Mouse (Mus musculus): ENCODE measurements around the gene Rln3. TPM values are rescaled to one million over a fixed set of nuclear protein-coding genes. Genes with fewer than 3 reads are reported as not detected.
A peak's percentile ranks its signal among the peaks of the same experiment; 100 is the strongest.

The Rln3 gene
- polyA plus RNA-seq, 1 experiment from 2014 or later: not detected

DNA sequence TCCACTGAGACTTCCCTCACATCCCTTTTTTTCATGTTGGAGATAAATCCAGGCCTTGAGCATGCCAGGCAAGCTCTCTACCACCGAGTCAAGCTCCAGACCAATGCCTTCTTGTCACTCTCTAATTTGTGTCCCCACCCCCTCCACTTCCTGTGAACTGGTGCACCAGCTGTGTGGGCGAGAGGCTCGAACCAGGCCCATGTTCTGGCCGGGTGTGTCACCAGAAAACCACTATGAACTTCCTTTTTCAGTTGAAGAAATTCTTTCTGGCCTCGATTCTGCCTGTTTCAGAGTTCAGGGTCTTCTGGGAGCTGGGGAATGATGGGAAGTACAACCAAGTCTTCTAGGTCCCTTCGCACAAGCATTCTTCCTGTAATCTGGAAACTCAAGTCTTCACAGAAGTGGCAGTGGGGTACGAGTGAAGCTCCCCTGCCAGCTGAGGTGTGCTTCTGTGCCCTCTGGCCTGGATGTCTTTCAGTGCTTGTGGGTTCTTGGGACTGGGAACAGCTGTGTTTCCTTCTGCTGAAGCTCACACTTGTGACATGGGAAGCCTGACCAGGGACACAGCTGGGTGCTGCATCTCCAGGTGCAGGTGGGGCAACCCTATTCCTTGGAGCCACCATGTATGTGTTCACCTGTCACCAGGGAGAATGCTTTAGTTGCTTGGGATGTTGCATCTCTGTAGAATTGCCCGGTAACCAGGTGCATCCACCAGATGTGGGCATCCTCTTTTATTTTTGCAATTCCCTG, 19.2 kb upstream of the Rln3 start:
- WGBS: 58% methylated on average over 8 of the region's 8 CpGs
- Histone ChIP-seq H3K36me3 (no peaks in the 10 kb centered on the region), H3K4me1 (peaks cover 20% of the 10 kb centered on the region), H3K9ac (no peak overlapping the region), H3K27me3 (no peaks in the 10 kb centered on the region), H3K27ac (no peak overlapping the region), H3K9me3 (no peaks in the 10 kb centered on the region), H3K4me3 (no peak overlapping the region), H3K4me2 (no peak overlapping the region)
- no peak for ATAC-seq (ENCODE audit: insufficient number of reproducible peaks, low FRiP score, low TSS enrichment, low read depth)

DNA sequence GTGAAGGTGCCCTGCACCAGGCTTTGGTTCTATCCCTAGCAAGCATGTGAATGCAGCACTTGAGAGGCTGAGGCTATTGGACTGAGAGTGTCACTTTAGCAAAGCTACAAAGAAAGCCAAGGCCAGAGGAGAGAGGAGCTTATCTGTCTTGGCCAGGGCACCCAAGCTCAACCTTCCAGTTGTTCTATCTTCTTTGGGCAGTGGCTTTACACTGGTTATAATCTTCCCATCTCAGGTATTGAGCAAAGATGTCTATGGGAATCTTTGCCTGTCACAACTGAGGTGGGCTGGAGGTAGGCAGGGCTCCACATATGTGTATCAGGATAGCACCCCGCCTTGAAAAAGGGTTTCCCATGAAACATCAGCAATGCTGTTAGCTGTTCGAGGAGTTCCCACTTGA, 15.4 kb upstream of the Rln3 start:
- H3K27ac ChIP-seq: no peak overlapping the region
- H3K9ac ChIP-seq: no peak overlapping the region
- H3K4me3 ChIP-seq: no peak overlapping the region
- no peak for ATAC-seq (ENCODE audit: insufficient number of reproducible peaks, low FRiP score, low TSS enrichment, low read depth)
- H3K4me1 ChIP-seq: no peaks in the 10 kb centered on the region
- H3K4me2 ChIP-seq: no peak overlapping the region
- no peaks in the 10 kb centered on the region for H3K27me3 ChIP-seq
- no peaks in the 10 kb centered on the region for H3K36me3 ChIP-seq
- no peaks in the 10 kb centered on the region for H3K9me3 ChIP-seq
- 81% methylated on average over 2 of the region's 2 CpGs for WGBS

DNA sequence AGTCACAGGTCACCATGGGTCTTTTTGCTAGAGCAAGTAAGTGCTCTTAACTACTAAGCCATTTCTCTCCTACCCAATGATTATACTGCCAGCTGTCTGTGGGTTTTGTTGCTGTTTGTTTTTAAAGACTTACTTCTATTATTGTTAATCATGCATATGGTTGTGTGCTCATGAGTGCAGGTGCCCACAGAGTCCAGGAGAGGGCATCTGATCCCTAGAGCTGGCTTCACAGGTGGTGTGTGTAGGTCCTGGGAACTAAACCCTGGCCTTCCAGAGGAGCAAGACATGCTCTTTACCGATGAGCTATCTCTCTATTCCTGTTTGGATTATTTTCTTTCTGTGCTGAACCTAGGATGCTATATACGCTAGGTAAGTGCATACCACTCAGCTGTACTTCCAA, 14.4 kb upstream of the Rln3 start:
- H3K9me3 ChIP-seq: no peaks in the 10 kb centered on the region
- no peaks in the 10 kb centered on the region for H3K36me3 ChIP-seq
- WGBS: 84% methylated on average over 2 of the region's 2 CpGs
- no peak for ATAC-seq (ENCODE audit: insufficient number of reproducible peaks, low FRiP score, low TSS enrichment, low read depth)
- H3K9ac ChIP-seq: no peak overlapping the region
- no peak overlapping the region for H3K4me2 ChIP-seq
- H3K4me3 ChIP-seq: no peak overlapping the region
- no peaks in the 10 kb centered on the region for H3K27me3 ChIP-seq
- H3K4me1 ChIP-seq: no peaks in the 10 kb centered on the region
- H3K27ac ChIP-seq: no peak overlapping the region

DNA sequence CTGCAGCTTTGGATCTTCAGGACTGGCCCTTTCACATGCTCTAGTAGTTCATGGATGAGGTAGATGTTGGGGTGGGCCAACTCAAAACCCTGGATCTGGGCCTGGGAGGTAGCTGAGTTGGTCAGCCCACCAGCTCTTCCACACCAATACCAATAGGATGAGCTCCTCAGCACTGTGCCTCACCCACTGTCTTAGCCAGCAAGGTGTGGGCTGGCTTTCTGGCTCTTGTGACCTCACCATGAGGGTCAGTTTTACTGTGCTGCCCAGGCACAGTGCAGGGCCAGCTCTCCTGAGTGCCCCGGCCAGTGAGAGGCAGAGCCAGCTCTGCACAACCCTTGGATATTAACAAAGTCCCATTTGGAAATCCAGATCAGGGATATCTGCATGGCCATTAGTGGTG, 13.0 kb upstream of the Rln3 start:
- ATAC-seq (ENCODE audit: insufficient number of reproducible peaks, low FRiP score, low TSS enrichment, low read depth): no peak
- H3K4me2 ChIP-seq: no peak overlapping the region
- no peak overlapping the region for H3K27ac ChIP-seq
- H3K9me3 ChIP-seq: no peaks in the 10 kb centered on the region
- no peaks in the 10 kb centered on the region for H3K4me1 ChIP-seq
- H3K9ac ChIP-seq: no peak overlapping the region
- H3K27me3 ChIP-seq: no peaks in the 10 kb centered on the region
- WGBS: 97% methylated on average over 1 of the region's 1 CpGs
- H3K4me3 ChIP-seq: no peak overlapping the region
- H3K36me3 ChIP-seq: no peaks in the 10 kb centered on the region

DNA sequence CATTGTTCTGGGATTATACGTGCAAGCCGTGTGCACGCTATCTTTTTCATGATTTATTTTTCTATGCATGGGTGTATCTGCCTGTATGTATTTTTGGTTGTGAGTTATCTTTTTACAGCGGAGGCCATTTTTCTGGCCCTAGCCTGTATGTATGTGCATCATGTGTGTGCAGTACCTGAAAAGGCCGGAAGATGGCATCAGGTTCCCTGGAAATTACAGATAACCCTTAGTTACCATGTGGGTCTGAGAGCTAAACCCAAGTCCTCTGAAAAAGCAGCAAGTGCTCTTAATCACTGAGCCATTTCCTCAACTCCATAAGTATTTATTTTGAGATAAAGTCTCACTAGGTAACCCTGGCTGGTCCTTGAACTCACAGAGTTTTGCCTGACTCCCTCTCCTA, 8.4 kb upstream of the Rln3 start:
- Histone ChIP-seq H3K27ac (no peak overlapping the region), H3K27me3 (no peaks in the 10 kb centered on the region), H3K4me1 (no peaks in the 10 kb centered on the region), H3K4me2 (no peak overlapping the region), H3K9ac (no peak overlapping the region), H3K36me3 (no peaks in the 10 kb centered on the region), H3K4me3 (no peak overlapping the region), H3K9me3 (no peaks in the 10 kb centered on the region)
- ATAC-seq (ENCODE audit: insufficient number of reproducible peaks, low FRiP score, low TSS enrichment, low read depth): no peak
- WGBS: 96% methylated on average over 5 of the region's 5 CpGs

DNA sequence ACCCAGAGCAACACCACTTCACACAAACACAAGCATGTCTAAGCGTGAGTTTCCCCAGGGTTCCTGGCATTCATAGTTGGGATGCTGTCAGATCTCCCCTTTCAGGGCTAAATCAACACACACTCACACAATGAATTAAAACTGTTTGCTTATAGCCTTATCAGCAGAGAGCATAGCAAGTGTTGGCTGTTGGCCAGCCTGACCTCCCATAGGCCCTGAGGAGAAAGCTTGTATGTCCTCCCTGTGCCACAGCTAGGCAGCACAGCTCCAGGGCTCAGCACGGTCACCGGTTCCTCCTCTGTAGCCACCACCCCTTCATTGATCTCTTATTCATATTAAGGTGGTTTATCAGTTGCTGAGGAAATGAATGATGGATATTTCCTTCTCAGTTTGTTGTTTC, 7.9 kb upstream of the Rln3 start:
- Histone ChIP-seq H3K27ac (no peak overlapping the region), H3K4me2 (no peak overlapping the region), H3K4me1 (no peaks in the 10 kb centered on the region), H3K9ac (no peak overlapping the region), H3K36me3 (no peaks in the 10 kb centered on the region), H3K27me3 (no peaks in the 10 kb centered on the region), H3K9me3 (no peaks in the 10 kb centered on the region), H3K4me3 (no peak overlapping the region)
- ATAC-seq (ENCODE audit: insufficient number of reproducible peaks, low FRiP score, low TSS enrichment, low read depth): no peak
- WGBS: 80% methylated on average over 3 of the region's 3 CpGs

DNA sequence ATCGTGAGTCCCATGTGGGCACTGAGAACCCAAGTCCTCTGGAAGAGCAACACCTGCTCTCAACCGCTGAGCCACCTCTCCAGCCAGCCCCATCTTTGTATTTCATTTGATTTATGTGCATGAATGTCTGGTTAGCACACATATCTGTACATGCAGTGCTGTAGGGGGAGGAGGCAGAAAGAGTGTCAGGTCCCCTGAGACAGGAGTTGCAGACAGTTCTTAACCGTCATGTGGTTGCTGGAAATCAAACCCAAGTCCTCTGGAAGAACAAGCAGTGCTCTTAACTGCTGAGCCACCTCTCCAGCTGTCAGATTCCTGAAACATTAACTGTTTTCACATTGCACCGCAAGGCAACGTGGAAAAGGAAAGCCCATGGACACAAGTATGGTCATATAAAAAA, 3.4 kb upstream of the Rln3 start:
- no peak for ATAC-seq (ENCODE audit: insufficient number of reproducible peaks, low FRiP score, low TSS enrichment, low read depth)
- WGBS: 44% methylated on average over 5 of the region's 5 CpGs
- H3K27ac ChIP-seq: no peak overlapping the region

DNA sequence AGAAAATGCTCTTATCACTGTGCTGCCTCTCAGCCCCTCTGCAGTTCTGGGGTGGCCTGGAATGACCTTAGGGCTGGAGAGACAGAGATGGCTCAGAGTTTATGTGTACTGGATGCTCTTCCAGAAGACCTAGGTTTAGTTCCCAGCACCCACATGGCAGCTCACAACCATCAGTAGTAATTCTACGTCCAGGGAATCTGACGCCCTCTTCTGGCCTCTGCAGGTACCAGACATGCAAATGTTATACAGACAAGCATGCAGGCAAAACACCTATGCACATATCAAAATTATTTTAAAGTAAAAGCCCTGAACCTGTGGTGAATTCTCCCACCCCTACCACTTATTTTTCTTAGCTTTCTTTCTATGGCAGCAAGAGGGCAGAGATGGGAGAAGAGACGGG, 1.7 kb upstream of the Rln3 start:
- WGBS: 73% methylated on average over 3 of the region's 3 CpGs
- H3K4me1 ChIP-seq: peaks cover 18% of the 10 kb centered on the region
- no peaks in the 10 kb centered on the region for H3K9me3 ChIP-seq
- H3K9ac ChIP-seq: no peak overlapping the region
- no peak overlapping the region for H3K4me2 ChIP-seq
- ATAC-seq (ENCODE audit: insufficient number of reproducible peaks, low FRiP score, low TSS enrichment, low read depth): no peak
- H3K27ac ChIP-seq: no peak overlapping the region
- peaks cover 45% of the 10 kb centered on the region for H3K27me3 ChIP-seq
- H3K4me3 ChIP-seq: no peak overlapping the region
- H3K36me3 ChIP-seq: no peaks in the 10 kb centered on the region

More for the DNA sequence above, 3.4 kb upstream of the Rln3 start:
- Histone ChIP-seq H3K9me3 (no peaks in the 10 kb centered on the region), H3K4me2 (no peak overlapping the region), H3K27me3 (peaks cover 28% of the 10 kb centered on the region), H3K36me3 (no peaks in the 10 kb centered on the region), H3K4me3 (no peak overlapping the region), H3K4me1 (peaks cover 5% of the 10 kb centered on the region; the same call in 1 of the 2 replicates), H3K9ac (no peak overlapping the region)

DNA sequence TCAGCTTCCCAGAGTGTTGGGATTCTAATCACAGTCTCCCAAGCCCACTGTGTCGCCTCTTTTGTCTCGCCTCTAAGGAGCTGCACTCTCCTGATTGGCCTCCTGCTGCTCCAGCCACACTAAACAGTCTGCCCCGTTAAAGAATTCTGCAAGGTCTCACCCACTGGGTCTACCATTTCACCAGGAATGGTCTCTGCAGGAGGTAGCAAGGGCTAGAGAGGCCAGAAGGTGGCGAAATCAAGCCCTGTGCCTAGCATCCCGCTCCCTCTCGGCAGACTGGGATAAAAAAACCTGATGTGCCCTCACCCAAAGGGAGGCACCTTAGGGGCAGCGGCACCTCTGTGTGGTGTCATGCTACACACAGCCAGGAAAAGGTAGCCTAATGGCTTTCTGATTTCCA, 697 bp downstream of the Rln3 start:
- Histone ChIP-seq H3K4me3 (no peak overlapping the region), H3K4me2 (no peak overlapping the region), H3K27me3 (peaks cover 58% of the 10 kb centered on the region), H3K36me3 (no peaks in the 10 kb centered on the region), H3K9ac (no peak overlapping the region), H3K4me1 (peaks cover 18% of the 10 kb centered on the region), H3K27ac (no peak overlapping the region), H3K9me3 (no peaks in the 10 kb centered on the region)
- WGBS: 8% methylated on average over 7 of the region's 7 CpGs
- ATAC-seq (ENCODE audit: insufficient number of reproducible peaks, low FRiP score, low TSS enrichment, low read depth): no peak

DNA sequence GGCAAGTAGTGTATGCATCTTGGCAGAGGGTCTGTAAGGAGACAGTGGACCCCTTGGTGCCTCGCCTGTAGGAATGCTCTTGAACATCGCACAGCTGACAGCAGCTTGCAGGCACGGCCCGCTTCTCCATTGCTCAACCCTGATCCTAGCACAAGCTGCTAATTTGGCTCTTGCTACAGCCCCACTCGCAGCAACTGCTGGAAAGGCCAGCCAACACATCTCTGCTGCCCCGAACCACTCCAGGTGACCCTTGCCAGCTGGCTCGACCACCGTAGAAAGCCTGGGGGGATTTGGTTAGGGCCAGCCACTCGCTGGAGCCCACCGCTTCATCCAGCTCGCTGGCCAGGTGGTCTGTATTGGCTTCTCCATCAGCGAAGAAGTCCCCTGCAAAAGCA, 1.9 kb downstream of the Rln3 start:
- Histone ChIP-seq H3K27me3 (peaks cover 68% of the 10 kb centered on the region), H3K36me3 (no peaks in the 10 kb centered on the region), H3K27ac (no peak overlapping the region), H3K4me2 (no peak overlapping the region), H3K4me3 (peak overlapping the region; percentile 40), H3K9ac (no peak overlapping the region), H3K4me1 (peaks cover 18% of the 10 kb centered on the region), H3K9me3 (no peaks in the 10 kb centered on the region)
- WGBS: 27% methylated on average over 12 of the region's 12 CpGs
- ATAC-seq (ENCODE audit: insufficient number of reproducible peaks, low FRiP score, low TSS enrichment, low read depth): no peak

DNA sequence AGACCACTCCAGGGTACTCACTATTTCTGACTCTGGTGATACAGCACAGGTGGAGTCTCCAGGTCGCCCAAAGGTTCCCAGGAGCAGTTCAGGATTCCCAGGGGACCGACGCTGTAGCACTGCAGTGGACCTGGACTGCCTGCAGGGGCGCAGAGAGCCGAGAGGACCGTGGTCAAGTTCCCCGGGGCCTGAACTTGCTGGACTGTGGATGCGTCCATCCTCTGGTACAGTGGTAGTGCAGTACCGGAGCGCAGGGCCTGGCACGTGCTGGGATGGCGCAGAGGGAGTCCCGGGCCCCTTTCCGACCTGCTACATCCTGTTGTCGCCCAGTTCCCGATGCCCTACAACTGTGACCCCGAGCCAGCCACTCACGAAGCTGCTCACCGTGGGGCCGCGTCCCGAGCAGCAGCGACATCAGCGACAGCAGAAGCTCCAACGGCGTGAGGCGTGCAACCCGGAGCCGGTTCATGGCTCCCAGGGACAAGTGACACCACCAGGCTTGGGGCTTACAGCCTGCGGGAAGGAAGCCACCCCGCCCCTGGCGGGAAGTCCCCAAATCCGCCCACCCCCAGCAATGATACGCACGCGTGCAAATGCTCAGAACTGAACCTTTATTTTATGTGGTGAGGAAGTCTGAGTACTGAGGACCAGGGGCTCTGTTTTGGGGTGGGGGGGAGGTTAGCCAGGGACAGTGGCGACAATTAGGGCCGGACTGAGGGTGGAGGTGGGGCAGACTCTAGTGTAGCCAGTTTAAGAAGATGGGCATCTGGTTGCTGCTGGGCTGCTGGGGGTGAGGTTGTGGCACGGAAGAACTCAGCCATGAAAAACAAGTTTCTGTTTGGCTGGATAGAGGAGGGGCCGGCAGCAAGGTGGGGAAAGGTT, 2.5 kb downstream of the Rln3 start, which contains the start of gene Il27ra:
Gene Il27ra (minus strand): TSS at position 524 of the 882 bp plus-strand sequence.
- Histone ChIP-seq H3K36me3 (no peaks in the 10 kb centered on the region), H3K4me2 (peak within 1 kb of the TSS; percentile 77), H3K4me1 (peaks cover 18% of the 10 kb centered on the region), H3K9me3 (no peaks in the 10 kb centered on the region), H3K27me3 (peaks cover 71% of the 10 kb centered on the region), H3K9ac (0 out of 2 replicates have a peak within 1 kb of the TSS, but pooled peaks have one; percentile 2), H3K4me3 (peak within 1 kb of the TSS; percentile 40), H3K27ac (no peak within 1 kb of the TSS)
- ATAC-seq (ENCODE audit: insufficient number of reproducible peaks, low FRiP score, low TSS enrichment, low read depth): peak; percentile 16; the same call in 1 of the 2 replicates
- WGBS: 3% methylated on average over 40 of the region's 40 CpGs

DNA sequence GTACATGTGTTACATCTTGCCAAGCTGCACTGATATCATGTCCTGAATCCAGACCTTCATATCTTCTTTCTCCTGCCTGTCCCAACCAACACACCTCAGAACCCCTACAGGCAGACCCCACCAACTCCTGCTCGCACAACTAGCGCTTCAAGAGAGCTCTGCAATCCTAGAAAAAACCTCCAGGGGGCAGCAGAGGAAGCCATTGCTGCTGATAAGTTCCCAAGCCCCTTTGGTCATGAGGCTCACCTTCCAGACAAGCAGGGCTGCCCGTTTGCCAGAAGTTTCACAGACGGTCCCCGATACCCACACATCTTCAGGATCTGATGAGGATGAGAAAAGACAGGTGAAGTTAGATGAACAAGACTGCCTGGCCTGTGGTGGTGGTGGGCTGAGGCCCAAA, 5.8 kb downstream of the Rln3 start:
- H3K27me3 ChIP-seq: peaks cover 60% of the 10 kb centered on the region
- H3K9ac ChIP-seq: no peak overlapping the region
- H3K9me3 ChIP-seq: no peaks in the 10 kb centered on the region
- H3K36me3 ChIP-seq: no peaks in the 10 kb centered on the region
- no peak for ATAC-seq (ENCODE audit: insufficient number of reproducible peaks, low FRiP score, low TSS enrichment, low read depth)
- 1% methylated on average over 5 of the region's 5 CpGs for WGBS
- H3K27ac ChIP-seq: no peak overlapping the region
- no peak overlapping the region for H3K4me3 ChIP-seq
- H3K4me1 ChIP-seq: peaks cover 13% of the 10 kb centered on the region
- no peak overlapping the region for H3K4me2 ChIP-seq
